Mouse (Mus musculus): Measurements from ENCODE around the gene Cmtm3. TPM values are rescaled to one million over a fixed set of nuclear protein-coding genes. Genes with fewer than 3 reads are reported as not detected.
"Not testable (repeated sequence)": the region's sequence is repeated elsewhere in the genome, so short reads cannot be mapped to it uniquely, and the experiment has no call there.

Cmtm3 gene
- polyA plus RNA-seq, 1 experiment, result 22.8 TPM

DNA sequence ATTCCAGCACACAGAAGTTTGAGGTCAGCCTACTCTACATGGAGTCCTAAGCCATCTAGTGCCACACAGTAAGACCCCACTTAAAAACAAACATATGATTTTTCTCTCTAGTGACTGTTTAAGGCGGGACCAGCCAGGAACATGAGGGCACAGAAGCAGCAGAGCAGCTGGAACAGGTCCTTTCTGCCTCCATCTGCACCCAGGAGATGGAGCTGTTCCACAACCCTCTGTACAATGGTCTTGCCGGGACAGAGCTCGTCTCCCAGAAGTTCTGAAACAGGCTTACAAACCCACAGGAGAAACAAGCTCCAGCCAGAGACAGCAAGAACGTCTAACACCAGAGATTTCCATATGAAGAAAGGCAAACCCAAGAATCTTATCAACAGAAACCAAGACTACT, 25.9 kb upstream of the Cmtm3 start:
- H3K27ac ChIP-seq (ENCODE audit: control insufficient read depth, insufficient read depth, low read depth, low read length, poor library complexity), result no peak overlapping the region
- TF ChIP-seq POLR2A (IDR thresholded peaks at IDR 0.05; ENCODE audit: borderline replicate concordance, control insufficient read depth, low read depth, low read length) (no peak), CTCF (IDR thresholded peaks at IDR 0.05; ENCODE audit: control insufficient read depth, insufficient read depth, low read length) (no peak)
- no peaks in the 10 kb centered on the region for H3K4me1 ChIP-seq (ENCODE audit: control insufficient read depth, insufficient read depth, low read length)
- WGBS, result 62% methylated on average over 4 of the region's 4 CpGs
- H3K4me3 ChIP-seq (replicated peaks; ENCODE audit: control insufficient read depth, low read depth, low read length), result no peak overlapping the region

DNA sequence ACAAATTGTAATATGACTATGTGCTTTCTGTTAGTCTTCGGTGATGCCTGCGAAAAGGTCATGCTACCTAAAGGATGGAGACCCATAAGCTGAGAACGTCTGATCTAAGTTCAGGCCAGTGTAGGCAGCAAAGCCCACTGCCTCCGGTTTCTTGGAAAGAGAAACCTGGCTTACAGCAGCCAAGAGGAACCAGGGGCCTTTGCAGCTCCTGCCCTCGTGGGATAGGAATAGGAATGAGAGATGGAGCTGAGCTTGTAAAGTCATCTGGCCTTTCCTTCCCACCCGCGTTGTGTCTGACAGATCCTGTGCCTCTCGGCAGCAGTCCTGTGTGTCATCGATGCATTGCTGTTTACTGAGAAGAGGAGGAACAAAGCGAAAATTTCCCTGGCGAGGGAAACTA, 17.9 kb upstream of the Cmtm3 start, which contains the start of gene Gm11020:
TSS of gene Gm11020 (plus strand) at position 301 of the 400 bp plus-strand sequence.
- H3K4me3 ChIP-seq (replicated peaks; ENCODE audit: control insufficient read depth, low read depth, low read length); H3K27ac ChIP-seq (ENCODE audit: control insufficient read depth, insufficient read depth, low read depth, low read length, poor library complexity); H3K4me1 ChIP-seq (ENCODE audit: control insufficient read depth, insufficient read depth, low read length): not testable (repeated sequence)
- 82% methylated on average over 11 of the region's 11 CpGs for WGBS

DNA sequence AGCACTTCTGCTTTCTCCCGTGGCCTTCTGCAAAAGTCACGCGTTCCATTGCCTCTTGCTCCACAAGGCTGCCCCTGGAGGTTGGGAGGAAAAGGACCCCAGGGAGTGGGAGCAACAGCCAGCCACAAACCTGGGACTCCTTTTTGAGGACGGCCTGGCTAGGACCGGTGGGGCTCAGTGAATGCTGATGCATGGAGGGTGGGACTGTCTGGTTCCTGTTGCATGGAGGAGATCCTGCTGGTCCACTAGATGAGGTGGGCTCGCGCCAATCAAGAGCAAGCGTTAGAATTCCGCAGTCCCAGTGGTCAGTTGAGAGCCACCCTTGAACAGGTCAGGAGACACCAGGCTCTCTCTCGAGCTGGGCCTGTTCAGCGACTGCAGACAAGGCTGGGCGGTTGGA, 17.3 kb upstream of the Cmtm3 start, which contains the start of gene Cmtm2b:
TSS of gene Cmtm2b (plus strand) at position 301 of the 400 bp plus-strand sequence.
- WGBS, result 82% methylated on average over 12 of the region's 12 CpGs
- H3K4me3 ChIP-seq (replicated peaks; ENCODE audit: control insufficient read depth, low read depth, low read length); H3K4me1 ChIP-seq (ENCODE audit: control insufficient read depth, insufficient read depth, low read length); H3K27ac ChIP-seq (ENCODE audit: control insufficient read depth, insufficient read depth, low read depth, low read length, poor library complexity): not testable (repeated sequence)

DNA sequence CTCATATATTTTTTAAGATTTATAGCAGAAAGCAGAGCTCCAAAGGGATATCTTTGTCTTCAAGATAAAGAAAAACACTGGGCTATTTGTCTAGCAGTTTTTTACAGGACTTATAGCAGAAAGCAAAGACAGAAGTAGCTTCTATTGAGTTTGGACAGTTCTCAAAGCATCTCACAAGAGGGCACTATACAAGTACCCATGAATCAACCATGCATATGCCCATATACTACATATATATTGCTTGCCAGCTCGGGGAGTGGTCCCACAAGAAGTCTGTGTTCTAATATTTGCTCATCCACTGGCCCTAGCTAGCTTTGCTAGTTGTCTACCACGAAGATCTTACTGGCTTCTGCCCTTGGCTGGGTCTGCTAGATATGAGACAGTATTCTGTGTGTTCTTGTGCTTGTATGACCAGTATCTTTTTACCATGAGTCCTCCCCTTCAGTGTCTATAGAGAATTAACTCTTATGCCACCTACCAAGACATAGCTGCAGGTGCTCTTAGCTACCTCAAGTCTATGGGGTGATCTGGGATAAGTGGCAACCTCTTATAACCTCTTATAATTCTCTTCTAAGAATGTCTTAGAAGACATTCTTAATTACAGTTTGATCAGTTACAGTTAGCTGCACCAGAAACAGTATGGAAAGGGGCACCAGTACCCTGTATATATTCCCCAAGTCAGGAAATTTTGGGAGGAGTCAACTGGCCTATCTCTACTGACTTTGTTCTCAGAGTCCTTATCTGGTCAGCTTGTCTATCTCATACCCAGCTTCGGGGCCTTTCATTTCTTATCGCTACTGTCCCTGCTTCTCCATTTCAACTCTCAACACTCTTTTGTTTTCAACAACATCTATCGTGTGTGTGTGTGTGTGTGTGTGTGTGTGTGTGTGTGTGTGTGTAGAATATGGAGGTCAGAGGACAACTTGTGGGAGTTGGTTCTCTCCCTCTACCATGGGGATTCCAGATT, 6.3 kb upstream of the Cmtm3 start:
- no peak overlapping the region for H3K4me3 ChIP-seq (replicated peaks; ENCODE audit: control insufficient read depth, low read depth, low read length)
- peaks cover 1% of the 10 kb centered on the region; the same call in 1 of the 2 replicates for H3K4me1 ChIP-seq (ENCODE audit: control insufficient read depth, insufficient read depth, low read length)
- H3K27ac ChIP-seq (ENCODE audit: control insufficient read depth, insufficient read depth, low read depth, low read length, poor library complexity), result no peak overlapping the region
- WGBS, result 49% methylated on average over 5 of the region's 5 CpGs
- TF ChIP-seq CTCF (IDR thresholded peaks at IDR 0.05; ENCODE audit: control insufficient read depth, insufficient read depth, low read length) (no peak), POLR2A (IDR thresholded peaks at IDR 0.05; ENCODE audit: borderline replicate concordance, control insufficient read depth, low read depth, low read length) (no peak)

DNA sequence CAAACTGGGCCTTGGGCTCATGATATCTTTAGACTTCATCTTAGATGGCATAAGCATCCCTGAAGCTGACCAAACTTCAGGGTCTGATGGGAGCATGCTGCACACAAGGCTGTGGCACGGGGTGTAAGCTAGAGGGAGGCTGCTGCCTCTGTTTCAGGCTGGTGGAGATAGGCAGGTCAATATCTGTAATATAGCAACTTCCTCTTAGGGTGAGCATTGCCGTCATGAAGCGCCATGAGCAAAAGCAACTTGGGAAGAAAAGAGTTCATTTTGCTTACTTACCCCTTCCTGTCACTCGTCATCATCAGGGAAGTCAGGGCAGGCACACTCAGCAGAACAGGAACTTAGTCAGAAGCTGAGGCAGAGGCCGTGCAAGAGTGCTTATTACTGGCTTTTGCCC, 5.4 kb upstream of the Cmtm3 start:
- WGBS, result 9% methylated on average over 5 of the region's 5 CpGs
- Histone ChIP-seq H3K27ac (ENCODE audit: control insufficient read depth, insufficient read depth, low read depth, low read length, poor library complexity) (no peak overlapping the region), H3K4me3 (replicated peaks; ENCODE audit: control insufficient read depth, low read depth, low read length) (no peak overlapping the region), H3K4me1 (ENCODE audit: control insufficient read depth, insufficient read depth, low read length) (peaks cover 1% of the 10 kb centered on the region; the same call in 1 of the 2 replicates)
- TF ChIP-seq CTCF (IDR thresholded peaks at IDR 0.05; ENCODE audit: control insufficient read depth, insufficient read depth, low read length) (no peak), POLR2A (IDR thresholded peaks at IDR 0.05; ENCODE audit: borderline replicate concordance, control insufficient read depth, low read depth, low read length) (no peak)

DNA sequence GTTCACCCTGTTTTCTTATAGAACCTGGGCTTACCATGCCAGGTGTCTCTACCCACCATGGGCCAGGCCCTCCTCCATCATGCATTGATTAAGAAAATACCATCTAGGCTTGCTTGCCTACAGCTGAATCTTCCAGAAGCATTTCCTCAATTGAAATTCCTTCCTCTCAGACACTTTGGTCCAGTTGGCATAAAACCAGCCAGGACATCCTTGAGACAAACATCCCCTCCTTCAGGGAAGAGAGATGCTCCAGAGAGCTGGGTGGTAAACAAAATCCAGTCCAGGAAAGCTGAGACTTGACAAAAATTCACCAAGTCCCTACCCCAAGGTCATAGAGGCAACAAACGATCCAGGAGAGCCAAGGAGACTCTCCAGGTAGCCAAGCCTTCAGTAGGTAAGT, 5.0 kb upstream of the Cmtm3 start:
- 84% methylated on average over 1 of the region's 1 CpGs for WGBS
- TF ChIP-seq CTCF (IDR thresholded peaks at IDR 0.05; ENCODE audit: control insufficient read depth, insufficient read depth, low read length), result no peak
- no peak for TF ChIP-seq POLR2A (IDR thresholded peaks at IDR 0.05; ENCODE audit: borderline replicate concordance, control insufficient read depth, low read depth, low read length)
- H3K4me3 ChIP-seq (replicated peaks; ENCODE audit: control insufficient read depth, low read depth, low read length), result no peak overlapping the region
- no peak overlapping the region for H3K27ac ChIP-seq (ENCODE audit: control insufficient read depth, insufficient read depth, low read depth, low read length, poor library complexity)
- peaks cover 1% of the 10 kb centered on the region; the same call in 1 of the 2 replicates for H3K4me1 ChIP-seq (ENCODE audit: control insufficient read depth, insufficient read depth, low read length)

DNA sequence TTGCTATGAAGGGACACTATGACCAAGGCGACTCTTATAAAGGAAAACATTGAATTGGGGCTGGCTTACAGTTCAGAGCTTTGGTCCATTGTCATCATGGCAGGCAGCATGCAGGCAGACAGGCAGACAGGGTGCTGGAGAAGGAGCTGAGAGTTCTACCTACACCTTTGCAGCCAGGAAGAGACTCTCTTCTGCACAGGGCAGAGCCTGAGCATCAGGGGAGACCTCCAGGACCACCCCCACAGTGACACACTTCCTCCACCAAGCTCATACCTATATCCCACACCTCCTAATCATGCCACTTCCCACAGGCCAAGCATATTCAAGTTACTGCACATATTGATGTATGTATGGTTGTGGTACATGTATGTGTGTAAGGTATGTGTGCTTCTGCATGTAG, 2.4 kb upstream of the Cmtm3 start:
- H3K4me3 ChIP-seq (replicated peaks; ENCODE audit: control insufficient read depth, low read depth, low read length), result no peak overlapping the region
- 74% methylated on average over 1 of the region's 1 CpGs for WGBS
- TF ChIP-seq POLR2A (IDR thresholded peaks at IDR 0.05; ENCODE audit: borderline replicate concordance, control insufficient read depth, low read depth, low read length) (no peak), CTCF (IDR thresholded peaks at IDR 0.05; ENCODE audit: control insufficient read depth, insufficient read depth, low read length) (no peak)
- H3K27ac ChIP-seq (ENCODE audit: control insufficient read depth, insufficient read depth, low read depth, low read length, poor library complexity), result no peak overlapping the region
- H3K4me1 ChIP-seq (ENCODE audit: control insufficient read depth, insufficient read depth, low read length), result peaks cover 1% of the 10 kb centered on the region; the same call in 1 of the 2 replicates

DNA sequence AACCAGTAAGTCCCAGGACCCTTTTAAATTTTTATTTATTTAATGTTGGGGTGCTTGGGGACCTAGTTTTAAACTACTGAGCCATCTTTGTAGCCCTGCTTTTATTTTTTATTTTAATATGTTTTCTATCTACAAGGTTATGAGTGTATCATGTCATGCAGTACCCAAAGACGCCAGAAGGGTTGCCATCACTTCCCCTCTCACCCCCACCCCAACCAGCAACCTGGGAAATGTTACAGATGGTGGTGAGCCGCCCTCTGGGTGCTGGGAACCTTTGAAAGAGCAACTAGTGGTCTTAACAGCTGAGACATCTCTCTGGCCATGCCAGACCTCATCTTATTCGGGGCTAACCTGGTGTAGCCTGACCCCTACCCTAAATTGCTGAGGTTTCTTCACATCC, 1.3 kb upstream of the Cmtm3 start:
- no peak for TF ChIP-seq POLR2A (IDR thresholded peaks at IDR 0.05; ENCODE audit: borderline replicate concordance, control insufficient read depth, low read depth, low read length)
- TF ChIP-seq CTCF (IDR thresholded peaks at IDR 0.05; ENCODE audit: control insufficient read depth, insufficient read depth, low read length), result no peak
- 43% methylated on average over 3 of the region's 3 CpGs for WGBS

DNA sequence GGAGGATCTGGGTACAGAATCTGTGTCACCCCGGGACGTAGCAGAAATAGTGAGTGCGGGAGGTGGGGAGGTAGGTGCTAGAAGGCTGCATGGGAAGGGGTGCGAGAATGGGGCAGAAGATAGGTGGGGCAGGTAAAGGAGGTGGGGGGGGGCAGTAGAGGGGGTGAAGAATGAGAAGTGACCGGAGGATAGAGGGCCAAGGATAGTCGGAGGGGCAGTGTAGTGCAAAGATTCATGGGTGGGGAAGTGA, 698 bp downstream of the Cmtm3 start:
- Histone ChIP-seq H3K27ac (ENCODE audit: control insufficient read depth, insufficient read depth, low read depth, low read length, poor library complexity) (no peak overlapping the region), H3K4me3 (replicated peaks; ENCODE audit: control insufficient read depth, low read depth, low read length) (peak overlapping the region; percentile 83), H3K4me1 (ENCODE audit: control insufficient read depth, insufficient read depth, low read length) (no peaks in the 10 kb centered on the region)
- 5% methylated on average over 6 of the region's 6 CpGs for WGBS
- TF ChIP-seq CTCF (IDR thresholded peaks at IDR 0.05; ENCODE audit: control insufficient read depth, insufficient read depth, low read length) (no peak), POLR2A (IDR thresholded peaks at IDR 0.05; ENCODE audit: borderline replicate concordance, control insufficient read depth, low read depth, low read length) (no peak)

More for the DNA sequence above, 1.3 kb upstream of the Cmtm3 start:
- Histone ChIP-seq H3K4me1 (ENCODE audit: control insufficient read depth, insufficient read depth, low read length) (peaks cover 1% of the 10 kb centered on the region; the same call in 1 of the 2 replicates), H3K27ac (ENCODE audit: control insufficient read depth, insufficient read depth, low read depth, low read length, poor library complexity) (no peak overlapping the region), H3K4me3 (replicated peaks; ENCODE audit: control insufficient read depth, low read depth, low read length) (no peak overlapping the region)

All from bone marrow, adult 2 months (tissue).